Mouse (Mus musculus) lung, postnatal 0 days (tissue): ENCODE measurements around the gene Tfpt. TPM values are rescaled to one million over a fixed set of nuclear protein-coding genes. Genes with fewer than 3 reads are reported as not detected.

Experiments
- ATAC-seq: fragments of 200-750 bp; cut with Nextera tagmentation; 2 replicates; pipeline ENCODE4 v1.8.0; 2017; ENCODE audit warnings: moderate library complexity
- DNase-seq: peaks from one replicate; pipeline ENCODE4 v3.0.0-alpha.2; 2016; ENCODE audit warnings: low spot score
- H3K27ac ChIP-seq: fragments of 300-500 bp; sonication (generic); 2 replicates; pipeline ENCODE4 v1.5.1; 2014; ENCODE audit warnings: antibody characterized with exemption, mild to moderate bottlenecking, low read length, mixed read lengths
- H3K27me3 ChIP-seq: fragments of 300-500 bp; sonication (generic); replicated peaks from 2 replicates; pipeline ENCODE4 v1.6.1; 2014; ENCODE audit warnings: low read length, mixed read lengths; ENCODE audit not compliant: insufficient read depth
- H3K36me3 ChIP-seq: fragments of 300-500 bp; sonication (generic); 2 replicates; pipeline ENCODE4 v1.6.1; 2014; ENCODE audit warnings: low read length, mixed read lengths; ENCODE audit not compliant: insufficient read depth
- H3K4me1 ChIP-seq: fragments of 300-500 bp; sonication (generic); 2 replicates; pipeline ENCODE4 v1.6.1; 2014; ENCODE audit warnings: antibody characterized with exemption, low read depth, low read length, mixed read lengths; ENCODE audit not compliant: insufficient read depth
- H3K4me2 ChIP-seq: fragments of 300-500 bp; sonication (generic); replicated peaks from 2 replicates; pipeline ENCODE4 v1.6.1; 2014; ENCODE audit warnings: low read depth, mild to moderate bottlenecking, low read length, moderate library complexity, mixed read lengths
- H3K4me3 ChIP-seq: fragments of 300-500 bp; sonication (generic); 2 replicates; pipeline ENCODE4 v1.5.1; 2014; ENCODE audit warnings: low read depth, low read length
- H3K9ac ChIP-seq: fragments of 300-500 bp; sonication (generic); replicated peaks from 2 replicates; pipeline ENCODE4 v1.6.1; 2014; ENCODE audit warnings: low read depth, mild to moderate bottlenecking
- H3K9me3 ChIP-seq: fragments of 300-500 bp; sonication (generic); 2 replicates; pipeline ENCODE4 v1.6.1; 2016; ENCODE audit warnings: low read length, mixed read lengths
- CTCF ChIP-seq: IDR thresholded peaks from 2 replicates; pipeline ENCODE4 v1.5.1; 2016; ENCODE audit warnings: antibody characterized with exemption, mild to moderate bottlenecking
- EP300 ChIP-seq: IDR thresholded peaks from 2 replicates; pipeline ENCODE4 v1.6.1; 2016; ENCODE audit warnings: antibody characterized with exemption, mild to moderate bottlenecking, control low read depth
- WGBS: fragments of 180-500 bp; shearing (Covaris S2); extraction: QIAGEN DNeasy Blood & Tissue Kit; methylation state at CpG from one replicate; pipeline ENCODE4 v1.1.7; 2014; 5-methylcytosine and 5-hydroxymethylcytosine counted together
- polyA plus RNA-seq: library from polyadenylated mRNA; unstranded; fragments of >200 nt; fragmentation: Nextera tagmentation; extraction: Ambion mirVana; gene quantifications from 2 replicates; pipeline ENCODE4 v1.2.1, GENCODE M21; 2015

The Tfpt gene
- polyA plus RNA-seq, 1 experiment from 2014 or later, result 16.3 TPM

- Histone ChIP-seq H3K36me3 (no peaks in the 10 kb centered on the region), H3K27me3 (no peaks in the 10 kb centered on the region), H3K27ac (no peak overlapping the region), H3K9ac (no peak overlapping the region), H3K4me3 (no peak overlapping the region), H3K4me1 (no peaks in the 10 kb centered on the region), H3K4me2 (no peak overlapping the region), H3K9me3 (no peaks in the 10 kb centered on the region)
- TF ChIP-seq EP300, result no peak
- no peak for TF ChIP-seq CTCF
- DNase-seq (no peak), ATAC-seq (no peak)
- 10% methylated on average over 6 of the region's 6 CpGs for WGBS
Observed at GRCm38 (mm10) chr7:3585763-3586162, 44.0 kb downstream of the Tfpt start.

DNA sequence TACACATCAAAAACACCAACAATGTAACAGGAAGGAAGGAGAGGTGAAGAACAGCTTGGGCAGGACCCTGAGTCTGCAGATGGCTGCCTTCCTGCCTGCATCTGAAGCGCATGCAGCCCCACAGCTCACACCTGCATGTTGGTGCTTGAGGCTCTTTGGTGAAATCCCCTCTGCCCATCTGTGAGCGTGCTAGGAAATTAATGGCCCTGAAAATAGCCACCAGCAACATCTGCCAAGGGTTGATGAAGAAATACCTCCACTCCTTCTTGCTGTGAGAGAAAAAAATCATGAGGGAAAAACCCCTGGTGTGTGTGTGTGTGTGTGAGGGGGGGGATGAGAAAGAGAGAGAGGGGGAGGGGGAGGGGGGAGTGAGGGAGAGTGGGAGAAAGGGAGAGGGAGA lies 49.7 kb downstream of the Tfpt start:
- Histone ChIP-seq H3K4me2 (no peak overlapping the region), H3K36me3 (no peaks in the 10 kb centered on the region), H3K27ac (no peak overlapping the region), H3K9me3 (no peaks in the 10 kb centered on the region), H3K27me3 (no peaks in the 10 kb centered on the region), H3K4me3 (no peak overlapping the region), H3K9ac (no peak overlapping the region), H3K4me1 (no peaks in the 10 kb centered on the region)
- DNase-seq, result no peak
- WGBS, result 48% methylated on average over 2 of the region's 2 CpGs
- TF ChIP-seq EP300 (no peak), CTCF (no peak)
- ATAC-seq, result no peak

- TF ChIP-seq EP300 (no peak), CTCF (no peak)
- no peaks in the 10 kb centered on the region for H3K27me3 ChIP-seq
- no peak overlapping the region for H3K9ac ChIP-seq
- no peak overlapping the region for H3K4me3 ChIP-seq
- no peak overlapping the region for H3K27ac ChIP-seq
- H3K4me1 ChIP-seq, result no peaks in the 10 kb centered on the region
- ATAC-seq (no peak), DNase-seq (no peak)
- H3K36me3 ChIP-seq, result no peaks in the 10 kb centered on the region
- no peak overlapping the region for H3K4me2 ChIP-seq
- no peaks in the 10 kb centered on the region for H3K9me3 ChIP-seq
- 59% methylated on average over 6 of the region's 6 CpGs for WGBS
Observed at GRCm38 (mm10) chr7:3578952-3579546, 50.7 kb downstream of the Tfpt start.

GRCm38 (mm10) chr7:3578196-3578595 lies 51.5 kb downstream of the Tfpt start:
- 69% methylated on average over 2 of the region's 2 CpGs for WGBS
- H3K4me2 ChIP-seq, result no peak overlapping the region
- H3K4me3 ChIP-seq, result no peak overlapping the region
- H3K27me3 ChIP-seq, result no peaks in the 10 kb centered on the region
- DNase-seq, result no peak
- no peaks in the 10 kb centered on the region for H3K4me1 ChIP-seq
- H3K9ac ChIP-seq, result no peak overlapping the region
- H3K27ac ChIP-seq, result no peak overlapping the region
- no peak for ATAC-seq
- TF ChIP-seq EP300 (no peak), CTCF (no peak)
- no peaks in the 10 kb centered on the region for H3K36me3 ChIP-seq
- no peaks in the 10 kb centered on the region for H3K9me3 ChIP-seq

DNA sequence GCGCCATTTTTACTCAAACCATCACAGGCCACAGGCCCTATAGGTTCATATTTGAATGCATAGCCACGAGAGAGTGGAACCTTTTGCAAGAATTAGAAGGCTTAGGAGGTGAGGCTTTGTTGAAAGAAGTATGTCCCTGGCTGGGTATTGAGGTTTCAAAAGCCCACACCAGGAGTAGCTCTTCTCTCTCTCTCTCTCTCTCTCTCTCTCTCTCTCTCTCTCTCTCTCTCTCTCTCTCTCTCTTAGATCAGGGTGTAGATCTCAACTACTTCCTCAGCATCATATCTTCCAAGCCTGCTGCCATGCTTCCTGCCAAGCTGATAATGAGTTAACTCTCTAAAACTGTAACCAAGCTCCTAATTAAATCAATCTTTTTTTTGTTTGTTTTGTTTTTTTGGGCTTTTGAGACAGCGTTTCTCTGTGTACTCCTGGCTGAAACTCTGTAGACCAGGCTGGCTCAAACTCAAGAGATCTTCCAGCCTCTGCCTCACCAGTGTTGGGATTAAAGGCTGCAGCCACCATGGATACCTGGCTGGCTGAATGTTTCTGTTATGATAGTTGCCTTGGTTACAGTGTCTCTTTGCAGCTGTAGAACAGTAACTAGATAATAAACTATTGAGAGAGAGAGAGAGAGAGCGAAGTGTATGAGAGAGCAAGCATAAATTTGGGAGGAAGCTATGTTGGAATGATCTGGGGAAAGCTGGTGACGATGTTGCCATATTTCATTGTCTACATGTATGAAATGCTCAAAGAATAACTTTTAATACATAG lies 53.2 kb downstream of the Tfpt start:
- no peaks in the 10 kb centered on the region for H3K27me3 ChIP-seq
- DNase-seq (no peak), ATAC-seq (no peak)
- H3K4me2 ChIP-seq, result no peak overlapping the region
- WGBS, result 72% methylated on average over 5 of the region's 5 CpGs
- no peaks in the 10 kb centered on the region for H3K36me3 ChIP-seq
- H3K9me3 ChIP-seq, result no peaks in the 10 kb centered on the region
- H3K4me3 ChIP-seq, result no peak overlapping the region
- TF ChIP-seq EP300 (no peak), CTCF (no peak)
- H3K27ac ChIP-seq, result no peak overlapping the region
- no peaks in the 10 kb centered on the region for H3K4me1 ChIP-seq
- no peak overlapping the region for H3K9ac ChIP-seq

DNA sequence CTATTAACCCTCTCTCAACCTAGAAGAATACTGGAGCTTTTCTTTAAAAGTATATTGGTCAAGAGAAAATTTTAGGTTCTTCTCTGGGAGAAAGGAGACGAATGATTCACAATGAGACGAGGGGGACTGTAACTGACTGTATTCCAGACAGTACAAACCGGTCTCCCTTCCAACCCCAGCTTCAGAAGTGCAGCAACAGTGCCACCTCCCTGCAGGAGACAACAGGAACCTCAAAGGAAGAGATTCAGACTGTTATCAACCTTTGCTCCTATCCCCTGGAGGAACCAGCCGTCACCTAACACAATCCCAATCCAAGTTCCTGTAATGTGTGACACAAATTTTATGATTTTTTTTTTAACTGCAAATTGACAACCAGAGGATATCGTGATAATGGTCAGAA lies 55.5 kb downstream of the Tfpt start:
- Histone ChIP-seq H3K9me3 (no peaks in the 10 kb centered on the region), H3K4me3 (no peak overlapping the region), H3K27ac (no peak overlapping the region), H3K27me3 (no peaks in the 10 kb centered on the region), H3K4me2 (no peak overlapping the region), H3K36me3 (no peaks in the 10 kb centered on the region), H3K4me1 (no peaks in the 10 kb centered on the region), H3K9ac (no peak overlapping the region)
- DNase-seq (no peak), ATAC-seq (no peak)
- WGBS, result 51% methylated on average over 5 of the region's 5 CpGs
- no peak for TF ChIP-seq EP300
